13 mouse cellular contexts compared by ENCODE assay signal in the genomic region with DNA sequence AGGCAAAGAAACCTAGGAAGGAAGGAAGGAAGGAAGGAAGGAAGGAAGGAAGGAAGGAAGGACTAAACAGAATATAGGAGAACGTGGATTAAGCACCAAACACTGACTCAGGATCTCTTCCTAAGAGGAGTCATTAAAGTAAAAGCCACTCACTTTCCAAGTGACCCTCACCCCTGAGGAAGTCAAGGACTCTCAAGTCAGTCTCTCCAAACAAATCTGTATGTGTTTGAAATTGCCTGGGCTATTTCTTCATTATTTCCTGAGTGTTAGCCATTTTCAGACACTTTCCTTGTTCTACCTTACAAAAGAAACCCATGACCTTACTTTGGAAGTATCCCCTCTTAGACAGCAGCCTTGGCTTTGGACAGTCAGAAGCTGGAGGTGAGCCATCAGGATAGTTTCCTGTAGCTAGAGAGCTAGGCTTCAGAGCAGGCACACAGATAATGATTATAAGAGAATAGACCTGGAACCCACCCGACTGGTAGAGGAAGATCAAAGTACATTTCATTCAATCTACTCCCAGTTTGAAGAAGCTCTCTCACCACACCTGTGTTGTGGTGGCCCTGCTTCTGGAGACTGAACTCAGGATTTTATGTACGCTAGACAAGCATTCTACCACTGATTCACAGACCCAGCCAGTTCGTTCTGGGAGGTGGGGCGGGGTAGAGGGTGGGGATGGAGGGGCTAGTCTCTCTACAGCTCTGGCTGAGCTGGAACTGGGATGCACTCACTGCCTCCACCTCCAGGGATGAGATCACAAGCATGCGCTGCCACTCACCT. TPM values are rescaled to one million over a fixed set of nuclear protein-coding genes. Genes with fewer than 3 reads are reported as not detected.
DNase-seq lines count a peak whose midpoint lies in the region; ATAC-seq and TF ChIP-seq lines count a peak whose summit lies in the region.
"Had no signal": no experiment of that assay in that cellular context is flagged by ENCODE, and none has a peak within 500 bp of the region (broad histone marks: within the 10 kb centered on the region; RNA-seq: fewer than 3 reads in every experiment).

No protein-coding gene starts in this region.

- TF ChIP-seq POLR2A in heart, adult 2 months (IDR thresholded peaks at IDR 0.05; ENCODE audit: insufficient read depth, low read depth, low read length), result no peak

- no peak for TF ChIP-seq EP300 in heart, adult 2 months (IDR thresholded peaks at IDR 0.05; ENCODE audit: insufficient read depth, low read depth, low read length)

- no peaks in the 10 kb centered on the region for H3K9me3 ChIP-seq in heart, embryonic 15.5 days (replicated peaks)
- no peaks in the 10 kb centered on the region for H3K9me3 ChIP-seq in kidney, embryonic 14.5 days (ENCODE audit: control insufficient read depth, low read length)
- H3K9me3 ChIP-seq: liver, embryonic 13.5 days had no signal

- 0 out of 2 replicates have a peak overlapping the region, but pooled peaks have one; percentile 26 for H3K27ac ChIP-seq in heart, embryonic 15.5 days
- no peak overlapping the region for H3K27ac ChIP-seq in heart, adult 2 months
- H3K27ac ChIP-seq in kidney, embryonic 14.5 days (ENCODE audit: low read depth, low read length), result 0 out of 2 replicates have a peak overlapping the region, but pooled peaks have one; percentile 17
- H3K27ac ChIP-seq: liver, embryonic 13.5 days had no signal

- peak; percentile 65 for DNase-seq in adrenal gland, adult 2 months
- no peak for DNase-seq in adrenal gland, adult 18-20 months (ENCODE audit: low spot score in 2 of 2)
- DNase-seq in heart, adult 2 months, result no peak
- peak; percentile 22 for DNase-seq in ES-CJ7 (ENCODE audit: low read depth, low spot score)
- DNase-seq in embryo, embryonic 10 days (ENCODE audit: low spot score), result no peak
- DNase-seq in thymus, postnatal 25 days, result no peak
- DNase-seq: heart, postnatal 10 days; left cerebral cortex, postnatal 4 days; liver, embryonic 13.5 days; right cerebral cortex, postnatal 14 days had no signal

- intact Hi-C loops in heart, adult 2 months (cut with DNase I), result no loop called here

- H3K4me3 ChIP-seq in heart, embryonic 15.5 days, result no peak overlapping the region
- H3K4me3 ChIP-seq in heart, adult 2 months, result no peak overlapping the region
- H3K4me3 ChIP-seq in kidney, embryonic 14.5 days (ENCODE audit: low read length), result no peak overlapping the region
- H3K4me3 ChIP-seq: liver, embryonic 13.5 days; myocyte had no signal

- H3K9ac ChIP-seq in heart, embryonic 15.5 days, result no peak overlapping the region
- H3K9ac ChIP-seq in heart, adult 2 months (ENCODE audit: low read depth, low read length), result no peak overlapping the region
- no peak overlapping the region for H3K9ac ChIP-seq in kidney, embryonic 14.5 days (ENCODE audit: low read depth, low read length)
- H3K9ac ChIP-seq: liver, embryonic 13.5 days had no signal

- ATAC-seq in heart, embryonic 15.5 days (replicated peaks; ENCODE audit: insufficient number of reproducible peaks, insufficient read depth, low FRiP score, low read depth), result no peak
- no peak for ATAC-seq in kidney, embryonic 14.5 days (ENCODE audit: low FRiP score, low TSS enrichment)

- WGBS in heart, embryonic 15.5 days, result 57% methylated on average over 6 of the region's 6 CpGs
- 48% methylated on average over 6 of the region's 6 CpGs for WGBS in heart, adult 2 months
- 67% methylated on average over 6 of the region's 6 CpGs for WGBS in kidney, embryonic 14.5 days

- H3K4me1 ChIP-seq in heart, embryonic 15.5 days (replicated peaks), result peaks cover 42% of the 10 kb centered on the region
- H3K4me1 ChIP-seq in heart, adult 2 months (ENCODE audit: control insufficient read depth, insufficient read depth, low read length), result peaks cover 24% of the 10 kb centered on the region
- H3K4me1 ChIP-seq in kidney, embryonic 14.5 days (ENCODE audit: control insufficient read depth, insufficient read depth, low read length), result peaks cover 22% of the 10 kb centered on the region; the same call in 1 of the 2 replicates

- no peaks in the 10 kb centered on the region for H3K36me3 ChIP-seq in heart, embryonic 15.5 days
- peaks cover 36% of the 10 kb centered on the region for H3K36me3 ChIP-seq in heart, adult 2 months (ENCODE audit: control insufficient read depth, insufficient read depth, low read length)
- no peaks in the 10 kb centered on the region for H3K36me3 ChIP-seq in kidney, embryonic 14.5 days (ENCODE audit: control insufficient read depth, insufficient read depth, low read length)
- H3K36me3 ChIP-seq: liver, embryonic 13.5 days had no signal

- no peak for TF ChIP-seq CTCF in heart, adult 2 months (IDR thresholded peaks at IDR 0.05)

- H3K4me2 ChIP-seq in heart, embryonic 15.5 days, result no peak overlapping the region
- no peak overlapping the region for H3K4me2 ChIP-seq in kidney, embryonic 14.5 days (replicated peaks; ENCODE audit: low read depth, low read length)
- H3K4me2 ChIP-seq: liver, embryonic 13.5 days had no signal

- peaks cover 16% of the 10 kb centered on the region for H3K79me2 ChIP-seq in heart, adult 2 months (replicated peaks; ENCODE audit: control insufficient read depth, insufficient read depth, low read length)

- no peaks in the 10 kb centered on the region for H3K27me3 ChIP-seq in heart, embryonic 15.5 days
- no peaks in the 10 kb centered on the region for H3K27me3 ChIP-seq in heart, adult 2 months (ENCODE audit: control insufficient read depth, insufficient read depth, low read length)
- no peaks in the 10 kb centered on the region for H3K27me3 ChIP-seq in kidney, embryonic 14.5 days (ENCODE audit: control insufficient read depth, insufficient read depth, low read length)
- H3K27me3 ChIP-seq: liver, embryonic 13.5 days had no signal

RNA-seq across cellular contexts. Expression of gene Dennd5a, which starts 5.5 kb away (rescaled TPM):
- 100 to 1,000 TPM; 147 to 174 TPM for total RNA-seq in adrenal gland, adult 2 months (2021)
- 103 and 118 TPM in 2 replicates for polyA plus RNA-seq in adrenal gland, adult 2 months (2012; rRNA removed)
- 100 to 1,000 TPM; 158 to 167 TPM for total RNA-seq in adrenal gland, adult 18-20 months (2021)
- polyA plus RNA-seq in heart, embryonic 15.5 days (2015; fragmentation: Nextera tagmentation; extraction: Ambion mirVana), result 37.8 and 38.7 TPM in 2 replicates
- 100 to 1,000 TPM; 106 to 136 TPM for total RNA-seq in heart, adult 2 months (2021)
- polyA plus RNA-seq in heart, adult 2 months (2012; rRNA removed), result 106 and 165 TPM in 2 replicates
- 38.9 and 43.4 TPM in 2 replicates for polyA plus RNA-seq in kidney, embryonic 14.5 days (2014; fragmentation: Nextera tagmentation; extraction: Ambion mirVana)

RNA-seq across cellular contexts. Expression of gene Tmem41b, which starts 31.9 kb away (rescaled TPM):
- 10 to 100 TPM; 50.4 to 51.5 TPM for total RNA-seq in adrenal gland, adult 2 months (2021)
- polyA plus RNA-seq in adrenal gland, adult 2 months (2012; rRNA removed), result 12.2 and 15.1 TPM in 2 replicates
- 10 to 100 TPM; 47.1 to 70.2 TPM for total RNA-seq in adrenal gland, adult 18-20 months (2021)
- polyA plus RNA-seq in heart, embryonic 15.5 days (2015; fragmentation: Nextera tagmentation; extraction: Ambion mirVana), result 44.1 and 44.6 TPM in 2 replicates
- total RNA-seq in heart, adult 2 months (2021), result 10 to 100 TPM; 51.1 to 55.6 TPM
- polyA plus RNA-seq in heart, adult 2 months (2012; rRNA removed), result 22.2 and 40.3 TPM in 2 replicates
- 48.7 and 72.5 TPM in 2 replicates for polyA plus RNA-seq in kidney, embryonic 14.5 days (2014; fragmentation: Nextera tagmentation; extraction: Ambion mirVana)

Comparison
In these comparisons a context has a peak if more than half of its experiments do, and no peak if none do; other contexts are left out.
1. DNase-seq: peak in adrenal gland, adult 2 months (single experiment) and ES-CJ7 (single experiment); none in adrenal gland, adult 18-20 months (0 of 2), heart, adult 2 months (0 of 2), embryo, embryonic 10 days (single experiment) and thymus, postnatal 25 days (single experiment).